Comparison of ENCODE assay signal across 16 mouse cellular contexts in the genomic region with DNA sequence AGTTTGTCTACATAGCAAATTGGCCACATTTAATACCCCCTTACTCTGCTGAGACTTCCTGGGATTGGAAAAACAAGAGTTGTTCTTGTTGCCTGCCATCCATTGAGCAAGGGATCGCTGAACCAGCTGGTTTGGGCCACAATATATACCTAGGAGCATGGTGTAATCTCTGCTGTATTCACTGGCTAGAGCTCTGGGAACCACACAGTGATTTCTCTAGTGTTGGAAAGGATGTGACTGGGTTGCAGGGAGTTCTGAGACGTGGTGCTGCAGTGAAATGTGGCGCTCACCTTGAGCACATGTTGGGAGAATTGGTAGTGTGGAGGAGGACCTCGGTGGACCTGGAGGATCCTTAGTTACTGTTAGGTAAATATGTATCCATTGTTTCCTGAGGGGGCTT. TPM values are rescaled to one million over a fixed set of nuclear protein-coding genes. Genes with fewer than 3 reads are reported as not detected.
A peak's percentile ranks its signal among the peaks of the same experiment; 100 is the strongest.
DNase-seq lines count a peak whose midpoint lies in the region; ATAC-seq and TF ChIP-seq lines count a peak whose summit lies in the region.
"Had no signal": no experiment of that assay in that cellular context is flagged by ENCODE, and none has a peak within 500 bp of the region (broad histone marks: within the 10 kb centered on the region; RNA-seq: fewer than 3 reads in every experiment).

No protein-coding gene starts in this region.

- no peak overlapping the region for H3K27ac ChIP-seq in heart, embryonic 14.5 days (replicated peaks in 1 of 2; ENCODE audit: control insufficient read depth in 1 of 2, insufficient read depth in 1 of 2, low read depth in 2 of 2, low read length in 2 of 2)
- peak overlapping the region; percentile 63 for H3K27ac ChIP-seq in kidney, postnatal 0 days
- H3K27ac ChIP-seq: liver, embryonic 14.5 days; neural tube, embryonic 12.5 days had no signal

- no peak for DNase-seq in heart, adult 18-20 months
- no peak for DNase-seq in kidney, postnatal 0 days (ENCODE audit: low spot score)
- DNase-seq in kidney, postnatal 14 days: no peak
- peak; percentile 26 for DNase-seq in thymus, postnatal 0 days (ENCODE audit: low spot score)
- no peak for DNase-seq in thymus, postnatal 10 days (ENCODE audit: low spot score in 2 of 2)
- DNase-seq in right cerebral cortex, postnatal 36 days (ENCODE audit: low spot score in 2 of 2): no peak
- DNase-seq in B cell, adult 2 months: no peak
- DNase-seq: adrenal gland, postnatal 36 days; gastrocnemius, postnatal 36 days; kidney, adult 11 months; layer of hippocampus, adult 9-11 months had no signal

- 30% methylated on average over 4 of the region's 4 CpGs for WGBS in heart, embryonic 14.5 days
- 37% methylated on average over 4 of the region's 4 CpGs for WGBS in kidney, postnatal 0 days

- H3K27me3 ChIP-seq in heart, embryonic 14.5 days (ENCODE audit: control insufficient read depth, insufficient read depth, low read length): no peaks in the 10 kb centered on the region
- H3K27me3 ChIP-seq in kidney, postnatal 0 days (ENCODE audit: insufficient read depth, low read length): no peaks in the 10 kb centered on the region
- H3K27me3 ChIP-seq: neural tube, embryonic 12.5 days; stomach, embryonic 15.5 days had no signal

- H3K4me3 ChIP-seq in heart, embryonic 14.5 days (ENCODE audit: control insufficient read depth in 1 of 2, insufficient read depth in 1 of 2, low read depth in 1 of 2, low read length in 2 of 2): no peak overlapping the region
- H3K4me3 ChIP-seq in kidney, postnatal 0 days (replicated peaks; ENCODE audit: low read depth, low read length): no peak overlapping the region
- H3K4me3 ChIP-seq: neural tube, embryonic 12.5 days; stomach, embryonic 15.5 days had no signal

- H3K4me2 ChIP-seq in heart, embryonic 14.5 days (ENCODE audit: low read length): peak overlapping the region; percentile 31; the same call in 1 of the 2 replicates
- no peak overlapping the region for H3K4me2 ChIP-seq in kidney, postnatal 0 days (ENCODE audit: low read length)
- H3K4me2 ChIP-seq: stomach, embryonic 15.5 days had no signal

- no peaks in the 10 kb centered on the region for H3K9me3 ChIP-seq in heart, embryonic 14.5 days (ENCODE audit: control insufficient read depth, low read length)
- no peaks in the 10 kb centered on the region for H3K9me3 ChIP-seq in kidney, postnatal 0 days (replicated peaks; ENCODE audit: low read length)
- H3K9me3 ChIP-seq: neural tube, embryonic 12.5 days; stomach, embryonic 15.5 days had no signal

- TF ChIP-seq CTCF in kidney, postnatal 0 days (IDR thresholded peaks at IDR 0.05; ENCODE audit: low read depth): no peak

- no peak overlapping the region for H3K9ac ChIP-seq in heart, embryonic 14.5 days (ENCODE audit: low read length)
- H3K9ac ChIP-seq in kidney, postnatal 0 days (ENCODE audit: low read depth, low read length): 0 out of 2 replicates have a peak overlapping the region, but pooled peaks have one; percentile 31
- H3K9ac ChIP-seq: liver, embryonic 14.5 days; neural tube, embryonic 12.5 days; stomach, embryonic 15.5 days had no signal

- H3K36me3 ChIP-seq in heart, embryonic 14.5 days (ENCODE audit: control insufficient read depth, insufficient read depth, low read length): 0 out of 2 replicates have a peak, but pooled peaks cover 7% of the 10 kb centered on the region
- no peaks in the 10 kb centered on the region for H3K36me3 ChIP-seq in kidney, postnatal 0 days (ENCODE audit: insufficient read depth, low read length)
- H3K36me3 ChIP-seq: neural tube, embryonic 12.5 days; stomach, embryonic 15.5 days had no signal

- peaks cover 9 to 32% of the 10 kb centered on the region in 2 experiments for H3K4me1 ChIP-seq in heart, embryonic 14.5 days (ENCODE audit: control insufficient read depth in 2 of 2, insufficient read depth in 2 of 2, low read length in 2 of 2)
- peaks cover 16% of the 10 kb centered on the region for H3K4me1 ChIP-seq in kidney, postnatal 0 days (replicated peaks; ENCODE audit: insufficient read depth, low read length)

- no peak for ATAC-seq in heart, embryonic 14.5 days (ENCODE audit: insufficient number of reproducible peaks, insufficient read depth, low FRiP score, low read depth)
- no peak for ATAC-seq in kidney, postnatal 0 days (replicated peaks; ENCODE audit: low FRiP score, low read depth)
- ATAC-seq: forebrain, embryonic 14.5 days had no signal

RNA-seq across cellular contexts. Expression of a gene that starts 6.5 kb away (rescaled TPM):
- 12.5 and 13.1 TPM in 2 replicates for polyA plus RNA-seq in heart, embryonic 14.5 days (2014; fragmentation: Nextera tagmentation; extraction: Ambion mirVana)
- total RNA-seq in heart, adult 18-20 months (2021): 10 to 100 TPM; 29.2 to 30.2 TPM
- 14.6 and 15.9 TPM in 2 replicates for polyA plus RNA-seq in kidney, postnatal 0 days (2015; fragmentation: Nextera tagmentation; extraction: Ambion mirVana)
- 18.2 and 20.4 TPM in 2 replicates for polyA plus RNA-seq in thymus, postnatal 0 days (2015; fragmentation: Nextera tagmentation; extraction: Ambion mirVana)
